Mouse (Mus musculus): ENCODE measurements at regions not wholly inside any gene's neighbourhood (a gene's known extent, or its start where the extent isn't known, plus 50 kb on each side); places are given as distances from the start of the nearest gene placed in this dataset.

GRCm38 (mm10) chr5:64610146-64610545, 193.0 kb upstream of the Klf3 start:
- TF ChIP-seq KAT2A (IDR thresholded peaks at IDR 0.05; ENCODE audit: insufficient replicate concordance, low read length) (no peak), POLR2A (IDR thresholded peaks at IDR 0.05; ENCODE audit: low read depth, low read length) (no peak), E2F4 (IDR thresholded peaks at IDR 0.05; ENCODE audit: insufficient replicate concordance, low read depth, low read length) (no peak), MXI1 (IDR thresholded peaks at IDR 0.05; ENCODE audit: low read depth, low read length) (no peak), SMC3 (IDR thresholded peaks at IDR 0.05; ENCODE audit: low read depth, low read length) (no peak), ELF1 (IDR thresholded peaks at IDR 0.05; ENCODE audit: low read depth, low read length) (no peak)
- H3K9me3 ChIP-seq (replicated peaks; ENCODE audit: low read length), result peaks cover 2% of the 10 kb centered on the region
- no peak overlapping the region for H3K4me2 ChIP-seq (ENCODE audit: insufficient read depth, low read depth, poor library complexity, severe bottlenecking)
- in situ Hi-C loops (cut with MboI; ENCODE audit: low pct_ligation_motif_present, low pct_unique_long_range_greater_than_20kb, low sequenced_read_pairs) (loop anchor here (25.0 kb wide), 1 partner anchor 98 kb away; no protein-coding TSS in a partner anchor), dilution Hi-C loops (cut with MboI; ENCODE audit: extremely low pct_ligation_motif_present, extremely low pct_unique_long_range_greater_than_20kb, low sequenced_read_pairs) (no loop called here)
- H3K79me2 ChIP-seq (replicated peaks; ENCODE audit: control insufficient read depth, extremely low read depth, insufficient read depth, poor library complexity, severe bottlenecking), result no peaks in the 10 kb centered on the region
- H3K36me3 ChIP-seq (replicated peaks in 1 of 2; ENCODE audit: control insufficient read depth in 1 of 2, insufficient read depth in 1 of 2, low read length in 1 of 2), result no peaks in the 10 kb centered on the region
- H3K27me3 ChIP-seq (replicated peaks), result no peaks in the 10 kb centered on the region
- peaks cover 8 to 34% of the 10 kb centered on the region in 2 experiments for H3K4me1 ChIP-seq (ENCODE audit: control insufficient read depth in 1 of 2, insufficient read depth in 2 of 2)
- H3K4me3 ChIP-seq (replicated peaks in 1 of 3; ENCODE audit: low read depth in 2 of 3, low read length in 2 of 3, poor library complexity in 1 of 3), result no peak overlapping the region
- DNase-seq (ENCODE audit: extremely low read depth), result no peak
- H3K9ac ChIP-seq (ENCODE audit: insufficient read depth, low read depth), result no peak overlapping the region
- no peak overlapping the region for H3K27ac ChIP-seq (ENCODE audit: insufficient read depth, low read depth)

- in situ Hi-C loops (cut with MboI; ENCODE audit: low pct_ligation_motif_present, low pct_unique_long_range_greater_than_20kb, low sequenced_read_pairs), result loop anchor here (25.0 kb wide), 1 partner anchor 98 kb away; no protein-coding TSS in a partner anchor
- Histone ChIP-seq H3K9ac (ENCODE audit: insufficient read depth, low read depth) (no peak overlapping the region), H3K4me3 (replicated peaks in 1 of 3; ENCODE audit: low read depth in 2 of 3, low read length in 2 of 3, poor library complexity in 1 of 3) (no peak overlapping the region), H3K9me3 (replicated peaks; ENCODE audit: low read length) (peaks cover 2% of the 10 kb centered on the region), H3K36me3 (replicated peaks in 1 of 2; ENCODE audit: control insufficient read depth in 1 of 2, insufficient read depth in 1 of 2, low read length in 1 of 2) (no peaks in the 10 kb centered on the region), H3K4me2 (ENCODE audit: insufficient read depth, low read depth, poor library complexity, severe bottlenecking) (no peak overlapping the region), H3K79me2 (replicated peaks; ENCODE audit: control insufficient read depth, extremely low read depth, insufficient read depth, poor library complexity, severe bottlenecking) (no peaks in the 10 kb centered on the region), H3K4me1 (ENCODE audit: control insufficient read depth in 1 of 2, insufficient read depth in 2 of 2) (peaks cover 8 to 34% of the 10 kb centered on the region in 2 experiments), H3K27me3 (replicated peaks) (no peaks in the 10 kb centered on the region), H3K27ac (ENCODE audit: insufficient read depth, low read depth) (no peak overlapping the region)
- dilution Hi-C loops (cut with MboI; ENCODE audit: extremely low pct_ligation_motif_present, extremely low pct_unique_long_range_greater_than_20kb, low sequenced_read_pairs), result no loop called here
- TF ChIP-seq ETS1 (conservative IDR thresholded peaks at IDR 0.05; ENCODE audit: low read depth, low read length) (no peak), RAD21 (IDR thresholded peaks at IDR 0.05; ENCODE audit: low read depth, low read length) (no peak), MEF2A (IDR thresholded peaks at IDR 0.05; ENCODE audit: borderline replicate concordance, low read depth, low read length) (no peak), TCF12 (IDR thresholded peaks at IDR 0.05; ENCODE audit: low read depth, low read length) (no peak), POLR2A (IDR thresholded peaks at IDR 0.05; ENCODE audit: low read depth, low read length) (no peak), MAX (IDR thresholded peaks at IDR 0.05; ENCODE audit: low read length) (no peak), CTCF (conservative IDR thresholded peaks at IDR 0.05 in 1 of 2, IDR thresholded peaks at IDR 0.05 in 1 of 2; ENCODE audit: low read depth in 2 of 2, low read length in 2 of 2) (no peak), GABPA (IDR thresholded peaks at IDR 0.05; ENCODE audit: insufficient replicate concordance, low read depth, low read length) (no peak), POLR2AphosphoS2 (IDR thresholded peaks at IDR 0.05; ENCODE audit: low read depth, low read length) (no peak), BHLHE40 (IDR thresholded peaks at IDR 0.05; ENCODE audit: low read depth, low read length) (no peak), ZNF384 (IDR thresholded peaks at IDR 0.05; ENCODE audit: low read depth, low read length) (no peak), MXI1 (IDR thresholded peaks at IDR 0.05; ENCODE audit: low read depth, low read length) (no peak), NELFE (IDR thresholded peaks at IDR 0.05; ENCODE audit: low read depth, low read length) (no peak), HCFC1 (IDR thresholded peaks at IDR 0.05; ENCODE audit: low read depth, low read length) (no peak), SIN3A (IDR thresholded peaks at IDR 0.05; ENCODE audit: low read length) (no peak), CHD1 (IDR thresholded peaks at IDR 0.05; ENCODE audit: low read depth, low read length) (no peak)
- no peak for DNase-seq (ENCODE audit: extremely low read depth)
Measured at GRCm38 (mm10) chr5:64610562-64611405, 192.4 kb upstream of the Klf3 start.

Data from CH12.LX (cell line).